Mouse (Mus musculus) left cerebral cortex, postnatal 36 days (tissue): ENCODE results near the gene Zfp804a. TPM values are rescaled to one million over a fixed set of nuclear protein-coding genes. Genes with fewer than 3 reads are reported as not detected.

Source experiments
- DNase-seq, 2 experiments: peaks; one replicate each; pipeline ENCODE4 v3.0.0; 2021 to 2022; ENCODE audit warnings: low spot score in 2 of 2, mixed read lengths in 1 of 2
- intact Hi-C: fragments of 180-260 bp; cut with DNase I; formaldehyde crosslinking; loops from one replicate; pipeline ENCODE4 v1.15.1; 2025
- total RNA-seq, 2 experiments: library from RNA; stranded (reverse); gene quantifications; 2 replicates each; pipeline ENCODE4 v1.2.3; 2021

The Zfp804a gene
- total RNA-seq, 2 experiments from 2014 or later = 14.1 to 18.0 TPM

DNA sequence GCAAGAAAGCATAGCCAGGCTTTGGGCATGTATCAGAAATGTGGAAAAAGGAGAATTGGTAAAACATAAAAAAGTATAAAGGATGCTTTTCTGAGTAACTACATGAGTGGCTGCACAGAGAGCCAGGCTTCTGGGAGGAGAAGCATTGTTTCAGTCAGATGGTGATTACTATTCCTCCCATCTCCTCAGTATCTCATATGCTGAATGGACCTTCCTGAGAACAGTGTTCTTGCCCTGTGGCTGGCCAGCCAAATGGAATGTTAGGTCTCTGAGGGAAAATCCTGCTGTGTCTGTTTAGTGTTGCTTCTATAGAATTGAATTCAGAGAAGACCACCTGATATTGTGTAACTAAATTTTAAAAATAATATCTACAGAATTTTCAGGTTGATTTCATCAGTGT, 193.0 kb downstream of the Zfp804a start:
- intact Hi-C loops = no loop called here

DNA sequence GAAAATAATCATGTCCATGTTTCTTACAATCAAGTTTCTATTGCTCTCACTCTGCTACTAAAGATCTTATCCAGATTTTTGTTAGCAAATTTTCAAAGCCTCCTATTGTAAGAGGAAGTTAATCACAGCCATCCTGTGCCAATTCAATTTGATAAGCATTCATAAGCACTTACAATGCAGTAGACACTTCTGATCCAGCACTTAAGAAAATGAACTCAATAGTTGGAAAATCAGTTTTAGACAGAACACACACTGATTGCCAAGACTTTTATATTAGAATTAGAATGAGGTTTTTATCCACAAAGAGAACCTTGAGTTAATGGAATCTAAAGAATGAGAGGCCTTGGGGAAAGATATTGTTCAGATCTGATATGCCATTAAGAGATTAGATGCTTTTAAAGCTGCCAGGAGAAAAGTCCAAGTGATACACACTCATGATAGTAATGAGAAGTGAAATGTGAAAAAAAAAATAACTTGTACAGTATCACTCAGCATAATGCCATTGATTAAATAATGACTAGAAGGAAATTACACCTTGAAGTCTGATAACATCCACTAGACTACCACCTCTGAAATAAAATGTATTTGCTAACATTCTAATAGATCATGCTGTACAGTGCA, 194.0 kb downstream of the Zfp804a start:
- intact Hi-C loops = no loop called here
- no peak for DNase-seq

More for the DNA sequence above, 193.0 kb downstream of the Zfp804a start:
- DNase-seq = no peak

DNA sequence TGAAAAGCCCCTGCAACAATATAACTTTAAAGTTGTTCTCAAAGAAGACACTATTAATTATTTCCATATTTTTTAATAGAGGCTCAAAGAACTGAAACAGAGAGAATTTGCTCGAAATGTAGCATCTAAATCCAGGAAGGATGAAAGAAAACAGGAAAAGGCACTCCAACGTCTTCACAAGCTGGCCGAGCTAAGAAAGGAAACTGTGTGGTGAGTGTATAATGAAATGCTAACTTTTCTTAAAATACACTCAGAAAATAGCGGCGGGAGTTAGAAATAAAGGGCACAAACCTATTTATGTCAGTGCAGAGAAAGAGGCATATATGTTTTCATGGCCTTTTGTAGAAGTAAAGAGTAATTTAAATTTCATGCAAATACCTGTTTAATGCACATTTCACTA, 200.4 kb downstream of the Zfp804a start:
- no peak for DNase-seq

DNA sequence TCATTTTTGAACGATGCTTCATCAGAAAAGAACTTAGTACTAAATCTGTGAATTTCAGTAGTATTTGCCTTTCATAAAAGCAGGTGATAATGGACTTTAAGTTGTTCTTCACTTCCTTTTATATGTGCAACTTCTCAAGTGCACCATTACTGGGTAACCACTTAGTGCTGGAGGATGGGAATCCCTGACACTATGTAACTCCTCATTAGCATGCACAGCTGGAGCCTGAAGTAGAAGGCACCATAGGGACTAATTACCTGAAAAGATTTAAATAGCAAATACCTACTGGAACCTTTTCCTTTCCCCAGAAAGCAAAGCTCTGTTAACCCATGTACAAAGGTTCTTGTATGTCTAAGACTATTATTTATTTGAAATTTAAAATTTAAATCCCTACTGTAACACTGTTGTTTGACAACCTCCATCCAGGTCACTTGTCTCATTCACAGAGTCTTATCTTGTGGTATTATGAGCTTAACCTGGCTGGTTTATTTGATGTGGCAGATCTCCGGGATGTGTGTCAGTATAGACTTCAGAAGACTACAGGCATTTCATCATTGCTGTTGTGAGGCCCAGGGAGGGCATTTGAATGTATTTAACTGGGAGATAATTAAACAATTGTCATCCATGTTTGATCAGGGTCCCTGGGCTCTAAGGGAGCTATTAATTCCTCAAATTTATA, 229.7 kb downstream of the Zfp804a start:
- DNase-seq = no peak
- intact Hi-C loops = no loop called here

More for the DNA sequence above, 200.4 kb downstream of the Zfp804a start:
- intact Hi-C loops = no loop called here

DNA sequence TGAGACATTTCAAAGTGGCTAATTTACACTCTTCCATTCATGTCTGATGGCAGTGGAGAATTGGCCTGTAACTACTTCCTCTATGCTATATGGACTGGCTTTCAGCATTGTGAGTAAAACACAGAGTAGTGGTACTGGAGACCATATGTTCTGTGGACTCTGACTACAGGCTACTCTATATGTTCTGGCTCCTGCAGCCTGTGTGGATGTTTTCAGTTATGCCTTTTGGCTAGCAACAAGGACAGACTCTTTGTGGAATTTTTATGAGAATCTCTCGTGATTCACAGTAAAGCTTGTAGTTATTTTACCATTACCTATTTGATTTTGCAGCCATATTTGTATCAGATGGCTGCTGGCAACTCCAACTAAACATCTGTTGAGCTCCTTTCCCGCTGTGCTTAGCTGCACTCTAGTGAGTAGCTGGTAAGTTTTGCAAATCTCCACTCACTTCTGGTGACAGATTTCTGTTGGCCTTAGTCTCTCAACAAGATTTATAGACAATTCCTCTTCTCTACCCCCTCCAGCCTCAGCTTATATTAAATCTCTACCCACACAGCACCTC, 242.0 kb downstream of the Zfp804a start:
- intact Hi-C loops = no loop called here

More for the DNA sequence above, 242.0 kb downstream of the Zfp804a start:
- DNase-seq = no peak
